Mouse (Mus musculus) megakaryocyte, embryonic 14.5 days (primary cell): ENCODE results near the gene Lcmt1. TPM values are rescaled to one million over a fixed set of nuclear protein-coding genes. Genes with fewer than 3 reads are reported as not detected.

ENCODE experiments used
- H3K27me3 ChIP-seq: replicated peaks from 2 replicates; pipeline ENCODE3; 2012; ENCODE audit warnings: inconsistent platforms
- H3K36me3 ChIP-seq: replicated peaks from 2 replicates; pipeline ENCODE3; 2012; ENCODE audit warnings: low read length, inconsistent platforms, mixed read lengths
- H3K4me1 ChIP-seq: 2 replicates; pipeline ENCODE4 v1.6.1; 2012; ENCODE audit warnings: inconsistent platforms
- H3K4me3 ChIP-seq: replicated peaks from 2 replicates; pipeline ENCODE3; 2012; ENCODE audit warnings: moderate library complexity, mild to moderate bottlenecking, inconsistent platforms
- H3K9me3 ChIP-seq: 2 replicates; pipeline ENCODE4 v1.6.1; 2012; ENCODE audit warnings: inconsistent platforms
- FLI1 ChIP-seq: IDR thresholded peaks from 2 replicates; pipeline ENCODE4 v1.6.1; 2012; ENCODE audit warnings: low read length, inconsistent platforms, mixed read lengths
- GATA1 ChIP-seq: IDR thresholded peaks from 3 replicates; pipeline ENCODE4 v1.6.1; 2012; ENCODE audit warnings: mixed read lengths, low read length, inconsistent platforms, borderline replicate concordance
- polyA plus RNA-seq: library from polyadenylated mRNA; stranded (reverse); fragments of >175 nt; gene quantifications from 2 replicates; pipeline ENCODE4 v1.2.3, GENCODE M21; 2012; ENCODE audit warnings: low replicate concordance; ENCODE audit not compliant: insufficient read depth

The Lcmt1 gene
- polyA plus RNA-seq, 1 experiment = 4.3 TPM

GRCm38 (mm10) chr7:123465692-123466387 is 96.3 kb downstream of the Lcmt1 start:
- TF ChIP-seq FLI1 (no peak), GATA1 (no peak)
- peaks cover 4% of the 10 kb centered on the region; the same call in 1 of the 2 replicates for H3K9me3 ChIP-seq
- no peak overlapping the region for H3K4me3 ChIP-seq
- H3K4me1 ChIP-seq = peaks cover 21% of the 10 kb centered on the region
- H3K27me3 ChIP-seq = peaks cover 28% of the 10 kb centered on the region
- H3K36me3 ChIP-seq = no peaks in the 10 kb centered on the region

- no peak overlapping the region for H3K4me3 ChIP-seq
- peaks cover 16% of the 10 kb centered on the region for H3K9me3 ChIP-seq
- peaks cover 4% of the 10 kb centered on the region; the same call in 1 of the 2 replicates for H3K4me1 ChIP-seq
- H3K36me3 ChIP-seq = no peaks in the 10 kb centered on the region
- TF ChIP-seq GATA1 = no peak
- no peak for TF ChIP-seq FLI1
- peaks cover 28% of the 10 kb centered on the region for H3K27me3 ChIP-seq
Observed at GRCm38 (mm10) chr7:123467961-123468360, 98.4 kb downstream of the Lcmt1 start.

Other genes starting within 250 kb of the Lcmt1 start
- 14.5 and 41.6 TPM in 2 replicates for gene Tnrc6a, start 245.9 kb upstream of the Lcmt1 start, polyA plus RNA-seq
- gene Slc5a11, start 155.0 kb upstream of the Lcmt1 start, polyA plus RNA-seq = not detected in 2 replicates
- gene Arhgap17, start 131 bp downstream of the Lcmt1 start, polyA plus RNA-seq = 51.0 and 54.9 TPM in 2 replicates
- not detected in 2 replicates for gene Aqp8, start 92.5 kb downstream of the Lcmt1 start, polyA plus RNA-seq
- not detected in 2 replicates for gene Zkscan2, start 130.7 kb downstream of the Lcmt1 start, polyA plus RNA-seq